Mouse (Mus musculus) limb, embryonic 14.5 days (tissue): ENCODE measurements around the gene Narfl. TPM values are rescaled to one million over a fixed set of nuclear protein-coding genes. Genes with fewer than 3 reads are reported as not detected.

Source experiments
- ATAC-seq: fragments of 200-750 bp; cut with Nextera tagmentation; 2 replicates; pipeline ENCODE4 v1.8.0; 2017; ENCODE audit warnings: low read depth, moderate number of reproducible peaks, moderate TSS enrichment; ENCODE audit not compliant: low FRiP score
- DNase-seq: peaks from one replicate; pipeline ENCODE4 v3.0.0-alpha.2; 2015; ENCODE audit warnings: low spot score
- H3K27ac ChIP-seq: fragments of 300-500 bp; sonication (generic); replicated peaks from 2 replicates; pipeline ENCODE4 v1.5.1; 2014; ENCODE audit warnings: low read depth, mild to moderate bottlenecking, low read length, moderate library complexity, mixed read lengths
- H3K27me3 ChIP-seq: fragments of 300-500 bp; sonication (generic); 2 replicates; pipeline ENCODE4 v1.6.1; 2014; ENCODE audit warnings: low read length, mixed read lengths; ENCODE audit not compliant: control insufficient read depth, insufficient read depth
- H3K36me3 ChIP-seq: fragments of 300-500 bp; sonication (generic); 2 replicates; pipeline ENCODE4 v1.6.1; 2014; ENCODE audit warnings: mild to moderate bottlenecking, low read length, moderate library complexity, mixed read lengths; ENCODE audit not compliant: control insufficient read depth, insufficient read depth
- H3K4me1 ChIP-seq: fragments of 300-500 bp; sonication (generic); 2 replicates; pipeline ENCODE4 v1.6.1; 2014; ENCODE audit warnings: antibody characterized with exemption, low read length, mixed read lengths; ENCODE audit not compliant: control insufficient read depth, insufficient read depth
- H3K4me2 ChIP-seq: fragments of 300-500 bp; sonication (generic); replicated peaks from 2 replicates; pipeline ENCODE4 v1.6.1; 2014; ENCODE audit warnings: low read depth, mild to moderate bottlenecking, low read length, moderate library complexity; ENCODE audit not compliant: severe bottlenecking
- H3K4me3 ChIP-seq: fragments of 300-500 bp; sonication (generic); replicated peaks from 2 replicates; pipeline ENCODE4 v1.5.1; 2014; ENCODE audit warnings: low read length
- H3K9ac ChIP-seq: fragments of 300-500 bp; sonication (generic); 2 replicates; pipeline ENCODE4 v1.6.1; 2014; ENCODE audit warnings: mild to moderate bottlenecking, low read depth, low read length, moderate library complexity; ENCODE audit not compliant: severe bottlenecking
- H3K9me3 ChIP-seq: fragments of 300-500 bp; sonication (generic); 2 replicates; pipeline ENCODE4 v1.6.1; 2016; ENCODE audit warnings: low read length; ENCODE audit not compliant: control insufficient read depth
- POLR2A ChIP-seq: fragments of 200-500 bp; IDR thresholded peaks from 2 replicates; pipeline ENCODE4 v1.8.0; 2012; ENCODE audit warnings: inconsistent platforms, mild to moderate bottlenecking, moderate library complexity, borderline replicate concordance; ENCODE audit not compliant: insufficient read depth, insufficient read length; ENCODE audit errors: extremely low read depth
- WGBS: fragments of 180-500 bp; shearing (Covaris S2); extraction: QIAGEN DNeasy Blood & Tissue Kit; methylation state at CpG from one replicate; pipeline ENCODE4 v1.1.7; 2014; 5-methylcytosine and 5-hydroxymethylcytosine counted together
- polyA plus RNA-seq, 2 experiments: library from polyadenylated mRNA; depleted of rRNA in 1 of 2; stranded (reverse) in 1 of 2; unstranded in 1 of 2; fragments of >200 nt; fragmentation: Nextera tagmentation in 1 of 2; extraction: Ambion mirVana in 1 of 2; gene quantifications; 2 replicates each; pipeline versions ENCODE4 v1.2.1 to v1.2.3; 2012 to 2014

Gene Narfl
- polyA plus RNA-seq, 2 experiments, result 24.2 to 24.9 TPM

GRCm38 (mm10) chr17:25794998-25795397 lies 21.4 kb downstream of the Narfl start:
- WGBS, result 92% methylated on average over 17 of the region's 17 CpGs
- H3K36me3 ChIP-seq, result no peaks in the 10 kb centered on the region
- DNase-seq (no peak), ATAC-seq (no peak)
- peak overlapping the region; percentile 97; the same call in 1 of the 2 replicates for H3K4me2 ChIP-seq
- no peak overlapping the region for H3K4me3 ChIP-seq
- no peaks in the 10 kb centered on the region for H3K9me3 ChIP-seq
- no peak overlapping the region for H3K27ac ChIP-seq
- peaks cover 27% of the 10 kb centered on the region for H3K4me1 ChIP-seq
- no peak overlapping the region for H3K9ac ChIP-seq
- no peak for TF ChIP-seq POLR2A
- no peaks in the 10 kb centered on the region for H3K27me3 ChIP-seq

GRCm38 (mm10) chr17:25795609-25796092 lies 22.1 kb downstream of the Narfl start, which contains the start of gene AC134908.4:
Gene AC134908.4, minus strand, starts transcription at chr17:25795659.
- Histone ChIP-seq H3K4me1 (peaks cover 27% of the 10 kb centered on the region), H3K36me3 (no peaks in the 10 kb centered on the region), H3K4me2 (peak within 1 kb of the TSS; percentile 97), H3K9ac (peak within 1 kb of the TSS; percentile 70), H3K27ac (no peak within 1 kb of the TSS), H3K4me3 (peak within 1 kb of the TSS; percentile 81), H3K9me3 (no peaks in the 10 kb centered on the region), H3K27me3 (no peaks in the 10 kb centered on the region)
- WGBS, result 12% methylated on average over 6 of the region's 6 CpGs
- TF ChIP-seq POLR2A, result no peak
- DNase-seq (peak; percentile 32), ATAC-seq (no peak)

DNA sequence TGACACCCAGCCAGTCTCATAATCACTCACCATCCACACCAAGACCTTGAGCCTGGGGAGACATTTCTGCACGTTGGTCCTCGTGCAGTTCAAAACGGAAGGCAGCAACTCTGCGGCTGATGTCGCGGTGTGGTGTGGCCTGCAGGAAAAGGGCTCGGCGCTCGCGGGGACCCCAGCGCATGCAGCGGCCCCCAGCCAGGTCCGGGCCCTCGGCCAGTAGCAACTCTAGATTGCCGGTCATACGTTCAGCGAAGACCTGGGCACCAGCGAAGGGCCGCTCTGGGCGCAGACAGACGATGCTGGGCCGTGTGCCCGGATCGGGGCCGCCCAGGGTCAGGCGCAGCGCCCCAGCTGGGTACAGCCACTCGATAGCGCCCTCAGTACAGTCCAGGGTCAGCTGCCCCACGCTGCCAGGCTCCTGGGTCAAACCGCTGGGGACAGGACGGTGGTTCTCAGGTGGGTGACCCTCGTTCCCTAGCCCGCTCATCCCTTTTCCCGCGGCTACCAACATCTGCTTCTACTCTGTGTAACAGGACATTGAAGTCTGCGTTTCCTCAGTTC lies 22.7 kb downstream of the Narfl start:
- DNase-seq (no peak), ATAC-seq (no peak)
- H3K9ac ChIP-seq, result peak overlapping the region; percentile 70
- TF ChIP-seq POLR2A, result no peak
- H3K4me2 ChIP-seq, result peak overlapping the region; percentile 97
- no peak overlapping the region for H3K27ac ChIP-seq
- H3K9me3 ChIP-seq, result no peaks in the 10 kb centered on the region
- no peaks in the 10 kb centered on the region for H3K27me3 ChIP-seq
- peak overlapping the region; percentile 81 for H3K4me3 ChIP-seq
- no peaks in the 10 kb centered on the region for H3K36me3 ChIP-seq
- H3K4me1 ChIP-seq, result peaks cover 23% of the 10 kb centered on the region
- under 1% methylated on average over 29 of the region's 37 CpGs for WGBS

DNA sequence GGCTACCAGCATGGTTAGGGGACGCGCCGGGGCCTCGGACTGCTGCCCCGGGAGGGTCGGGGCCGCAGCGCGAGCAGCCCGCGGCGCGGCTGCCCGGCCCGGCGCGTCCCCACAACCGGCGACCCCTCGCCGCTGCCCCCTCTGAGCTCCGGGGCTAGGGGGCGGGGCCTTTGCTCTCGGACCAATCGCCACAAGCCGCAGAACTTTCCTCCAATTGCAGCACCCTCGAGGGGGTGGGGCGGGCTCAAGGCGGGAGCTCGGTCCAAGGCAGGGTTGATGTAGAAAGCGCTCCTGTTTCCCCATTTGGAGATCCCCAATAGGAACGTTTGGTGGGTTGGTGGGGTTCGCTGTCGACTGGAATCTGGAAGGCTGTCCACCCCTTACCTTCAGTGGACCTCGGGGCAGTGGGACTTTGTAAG lies 23.4 kb downstream of the Narfl start, which contains the start of gene Metrn:
Metrn (minus strand) TSS at position 186 of the 419 bp plus-strand sequence.
- peak within 1 kb of the TSS; percentile 97 for H3K4me2 ChIP-seq
- under 1% methylated on average over 29 of the region's 35 CpGs for WGBS
- 0 out of 2 replicates have a peak within 1 kb of the TSS, but pooled peaks have one; percentile 4 for H3K27ac ChIP-seq

GRCm38 (mm10) chr17:25801029-25801428 lies 27.5 kb downstream of the Narfl start:
- 5% methylated on average over 6 of the region's 6 CpGs for WGBS
- no peak overlapping the region for H3K27ac ChIP-seq
- H3K4me3 ChIP-seq, result no peak overlapping the region
- peaks cover 8% of the 10 kb centered on the region; the same call in 1 of the 2 replicates for H3K4me1 ChIP-seq
- H3K9ac ChIP-seq, result no peak overlapping the region
- H3K9me3 ChIP-seq, result no peaks in the 10 kb centered on the region
- no peaks in the 10 kb centered on the region for H3K36me3 ChIP-seq
- ATAC-seq (no peak), DNase-seq (peak; percentile 79)
- no peaks in the 10 kb centered on the region for H3K27me3 ChIP-seq
- TF ChIP-seq POLR2A, result no peak
- H3K4me2 ChIP-seq, result no peak overlapping the region

More for the DNA sequence above, 23.4 kb downstream of the Narfl start, which contains the start of gene Metrn:
- ATAC-seq (peak; percentile 92), DNase-seq (peak; percentile 82)
- no peaks in the 10 kb centered on the region for H3K27me3 ChIP-seq
- H3K4me1 ChIP-seq, result peaks cover 21% of the 10 kb centered on the region
- peak within 1 kb of the TSS; percentile 81 for H3K4me3 ChIP-seq
- H3K9ac ChIP-seq, result peak within 1 kb of the TSS; percentile 70
- no peaks in the 10 kb centered on the region for H3K9me3 ChIP-seq
- TF ChIP-seq POLR2A, result 0 out of 2 replicates have a peak, but pooled peaks have one; percentile 29
- no peaks in the 10 kb centered on the region for H3K36me3 ChIP-seq
